Mouse (Mus musculus): Measurements from ENCODE around the gene Fas.

GRCm38 (mm10) chr19:34251900-34252299 lies 38.6 kb upstream of the Fas start:
- no peak for TF ChIP-seq GATA1 (IDR thresholded peaks at IDR 0.05; ENCODE audit: low read length)
- TF ChIP-seq TAL1 (IDR thresholded peaks at IDR 0.05; ENCODE audit: low read length): no peak
